Mouse (Mus musculus): ENCODE measurements around the gene Klhl3.

- TF ChIP-seq CTCF (IDR thresholded peaks at IDR 0.05; ENCODE audit: extremely low read depth, insufficient read depth, insufficient read length, insufficient replicate concordance) (no peak), POLR2A (IDR thresholded peaks at IDR 0.05; ENCODE audit: low read depth, low read length) (no peak)
These were observed 103.0 kb downstream of the Klhl3 start for GRCm38 (mm10) chr13:58010416-58010815.
